Mouse (Mus musculus) brain, embryonic 14.5 days (tissue): Measurements from ENCODE around the gene Prkd1.

Source experiments
- CTCF ChIP-seq: fragments of 200-500 bp; IDR thresholded peaks from 2 replicates; pipeline ENCODE4 v1.5.1; 2012; ENCODE audit warnings: inconsistent platforms, mild to moderate bottlenecking, moderate library complexity, borderline replicate concordance; ENCODE audit not compliant: insufficient read depth, insufficient read length; ENCODE audit errors: extremely low read depth
- POLR2A ChIP-seq: fragments of 200-500 bp; IDR thresholded peaks from 2 replicates; pipeline ENCODE4 v1.6.1; 2012; ENCODE audit warnings: mild to moderate bottlenecking, inconsistent platforms, borderline replicate concordance; ENCODE audit not compliant: poor library complexity, insufficient read depth, insufficient read length, severe bottlenecking; ENCODE audit errors: extremely low read depth

DNA sequence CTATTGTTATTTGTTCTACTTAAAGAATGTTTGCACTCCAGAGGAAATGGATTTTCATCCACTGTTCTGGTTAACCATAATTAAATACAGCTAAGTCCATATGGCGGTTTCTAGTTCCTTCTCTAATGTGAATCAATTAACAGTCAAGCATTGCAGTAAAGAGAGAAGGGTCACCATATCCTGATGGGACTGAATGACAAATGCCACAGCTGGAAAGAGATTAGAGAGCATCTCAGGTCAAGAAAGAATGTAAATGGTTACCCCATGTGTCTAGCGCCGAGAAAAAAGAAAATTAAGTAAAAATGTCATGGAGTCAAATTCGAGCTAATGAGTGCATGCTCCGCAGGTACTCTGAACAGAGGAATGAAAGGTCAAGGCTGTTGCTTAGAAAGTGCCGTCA, 212.2 kb downstream of the Prkd1 start:
- TF ChIP-seq CTCF (no peak), POLR2A (no peak)
